Mouse (Mus musculus): ENCODE measurements around the gene Gtf3c4.

Gtf3c4 gene

GRCm38 (mm10) chr2:28803406-28803805 lies 36.8 kb downstream of the Gtf3c4 start:
- DNase-seq (ENCODE audit: extremely low read depth, low read depth), result no peak

- no peak for DNase-seq (ENCODE audit: extremely low read depth, low read depth)
These were observed 40.6 kb downstream of the Gtf3c4 start for GRCm38 (mm10) chr2:28799575-28799974.

GRCm38 (mm10) chr2:28798390-28798789 lies 41.8 kb downstream of the Gtf3c4 start:
- peak; percentile 59 for DNase-seq (ENCODE audit: extremely low read depth, low read depth)

- DNase-seq (ENCODE audit: extremely low read depth, low read depth), result peak; percentile 53
These were observed 42.6 kb downstream of the Gtf3c4 start for GRCm38 (mm10) chr2:28797490-28798106.

- DNase-seq (ENCODE audit: extremely low read depth, low read depth), result peak; percentile 96
These were observed 43.9 kb downstream of the Gtf3c4 start for GRCm38 (mm10) chr2:28796298-28796697.

- no peak for DNase-seq (ENCODE audit: extremely low read depth, low read depth)
These were observed 45.5 kb downstream of the Gtf3c4 start for GRCm38 (mm10) chr2:28794623-28795022.

- DNase-seq (ENCODE audit: extremely low read depth, low read depth), result peak; percentile 93
These were observed 47.1 kb downstream of the Gtf3c4 start for GRCm38 (mm10) chr2:28792931-28793610.

GRCm38 (mm10) chr2:28787067-28787619 lies 53.0 kb downstream of the Gtf3c4 start:
- no peak for DNase-seq (ENCODE audit: extremely low read depth, low read depth)

- no peak for DNase-seq (ENCODE audit: extremely low read depth, low read depth)
These were observed 53.6 kb downstream of the Gtf3c4 start for GRCm38 (mm10) chr2:28786355-28787066.

- DNase-seq (ENCODE audit: extremely low read depth, low read depth), result no peak
These were observed 58.9 kb downstream of the Gtf3c4 start for GRCm38 (mm10) chr2:28781310-28781709.

GRCm38 (mm10) chr2:28780001-28780782 lies 60.0 kb downstream of the Gtf3c4 start:
- DNase-seq (ENCODE audit: extremely low read depth, low read depth), result no peak

- no peak for DNase-seq (ENCODE audit: extremely low read depth, low read depth)
These were observed 63.4 kb downstream of the Gtf3c4 start for GRCm38 (mm10) chr2:28776728-28777127.

GRCm38 (mm10) chr2:28774073-28774472 lies 66.1 kb downstream of the Gtf3c4 start:
- no peak for DNase-seq (ENCODE audit: extremely low read depth, low read depth)
